Mouse (Mus musculus): Measurements from ENCODE around the gene Pdgfb.

GRCm38 (mm10) chr15:80010182-80010558 lies 4.6 kb downstream of the Pdgfb start:
- TF ChIP-seq CTCF (IDR thresholded peaks at IDR 0.05; ENCODE audit: low read depth) (no peak), EP300 (IDR thresholded peaks at IDR 0.05; ENCODE audit: low read depth) (no peak)

Measured in liver, postnatal 0 days (tissue).